Mouse (Mus musculus) CD4-positive helper T cell, adult 2 months (primary cell): ENCODE measurements around the gene Icam1.
"Not testable (repeated sequence)": the region's sequence is repeated elsewhere in the genome, so short reads cannot be mapped to it uniquely, and the experiment has no call there.

ENCODE experiments used
- DNase-seq: peaks from one replicate; pipeline ENCODE4 v3.0.0-alpha.2; 2012; ENCODE audit warnings: low read depth, missing footprints, low spot score

Icam1 gene

DNA sequence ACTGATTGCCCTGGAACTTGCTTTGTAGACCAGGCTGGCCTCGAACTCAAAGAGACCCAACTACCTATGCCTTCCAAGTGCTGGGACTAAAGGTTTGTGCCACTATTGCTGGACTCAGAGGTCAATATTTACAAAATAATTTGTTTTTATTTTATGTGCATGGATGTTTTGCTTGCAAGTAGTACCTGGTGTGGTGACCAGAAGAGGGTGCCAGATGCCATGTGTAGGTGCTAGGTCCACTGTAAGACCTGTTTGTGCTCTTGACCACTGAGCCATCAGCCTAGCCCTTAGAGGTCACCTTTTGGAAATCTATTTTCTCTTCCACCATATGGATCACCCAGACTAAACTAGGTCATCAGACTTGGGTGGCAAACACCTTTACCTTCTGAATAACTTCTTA is 6.9 kb downstream of the Icam1 start:
- no peak for DNase-seq

DNA sequence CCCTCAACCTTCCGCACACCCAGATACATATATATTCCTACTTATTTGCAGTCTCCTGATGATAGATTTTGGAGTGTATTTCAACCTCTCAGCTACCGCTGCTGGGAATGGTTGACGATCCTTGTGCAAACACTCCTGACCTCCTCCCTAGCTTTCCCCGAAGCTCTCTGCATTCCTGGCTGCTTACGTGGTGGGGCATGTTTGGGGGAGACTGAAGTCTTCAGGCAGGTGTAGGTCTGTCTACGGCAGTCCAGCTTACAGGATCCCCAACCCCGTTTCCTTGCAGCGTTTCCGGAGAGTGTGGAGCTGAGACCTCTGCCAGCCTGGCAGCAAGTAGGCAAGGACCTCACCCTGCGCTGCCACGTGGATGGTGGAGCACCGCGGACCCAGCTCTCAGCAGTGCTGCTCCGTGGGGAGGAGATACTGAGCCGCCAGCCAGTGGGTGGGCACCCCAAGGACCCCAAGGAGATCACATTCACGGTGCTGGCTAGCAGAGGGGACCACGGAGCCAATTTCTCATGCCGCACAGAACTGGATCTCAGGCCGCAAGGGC is 9.5 kb downstream of the Icam1 start:
- no peak for DNase-seq

DNA sequence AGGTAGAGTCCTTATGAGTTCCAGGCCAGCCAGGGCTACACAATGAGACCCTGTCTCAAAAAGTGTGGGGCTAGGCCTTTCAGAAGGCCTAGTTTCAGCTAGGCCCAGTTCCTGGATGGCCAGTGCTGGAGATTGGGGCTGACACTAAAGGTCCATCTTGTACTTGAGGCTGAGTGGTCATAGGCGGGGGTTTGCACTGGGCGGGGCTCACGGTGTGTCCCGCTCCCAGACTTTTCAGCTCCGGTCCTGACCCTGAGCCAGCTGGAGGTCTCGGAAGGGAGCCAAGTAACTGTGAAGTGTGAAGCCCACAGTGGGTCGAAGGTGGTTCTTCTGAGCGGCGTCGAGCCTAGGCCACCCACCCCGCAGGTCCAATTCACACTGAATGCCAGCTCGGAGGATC is 11.1 kb downstream of the Icam1 start:
- no peak for DNase-seq

DNA sequence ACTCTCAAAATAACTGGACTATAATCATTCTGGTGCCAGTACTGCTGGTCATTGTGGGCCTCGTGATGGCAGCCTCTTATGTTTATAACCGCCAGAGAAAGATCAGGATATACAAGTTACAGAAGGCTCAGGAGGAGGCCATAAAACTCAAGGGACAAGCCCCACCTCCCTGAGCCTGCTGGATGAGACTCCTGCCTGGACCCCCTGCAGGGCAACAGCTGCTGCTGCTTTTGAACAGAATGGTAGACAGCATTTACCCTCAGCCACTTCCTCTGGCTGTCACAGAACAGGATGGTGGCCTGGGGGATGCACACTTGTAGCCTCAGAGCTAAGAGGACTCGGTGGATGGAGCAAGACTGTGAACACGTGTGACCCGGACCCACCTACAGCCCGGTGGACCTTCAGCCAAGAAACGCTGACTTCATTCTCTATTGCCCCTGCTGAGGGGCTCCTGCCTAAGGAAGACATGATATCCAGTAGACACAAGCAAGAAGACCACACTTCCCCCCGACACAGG is 12.0 kb downstream of the Icam1 start:
- DNase-seq = no peak

DNA sequence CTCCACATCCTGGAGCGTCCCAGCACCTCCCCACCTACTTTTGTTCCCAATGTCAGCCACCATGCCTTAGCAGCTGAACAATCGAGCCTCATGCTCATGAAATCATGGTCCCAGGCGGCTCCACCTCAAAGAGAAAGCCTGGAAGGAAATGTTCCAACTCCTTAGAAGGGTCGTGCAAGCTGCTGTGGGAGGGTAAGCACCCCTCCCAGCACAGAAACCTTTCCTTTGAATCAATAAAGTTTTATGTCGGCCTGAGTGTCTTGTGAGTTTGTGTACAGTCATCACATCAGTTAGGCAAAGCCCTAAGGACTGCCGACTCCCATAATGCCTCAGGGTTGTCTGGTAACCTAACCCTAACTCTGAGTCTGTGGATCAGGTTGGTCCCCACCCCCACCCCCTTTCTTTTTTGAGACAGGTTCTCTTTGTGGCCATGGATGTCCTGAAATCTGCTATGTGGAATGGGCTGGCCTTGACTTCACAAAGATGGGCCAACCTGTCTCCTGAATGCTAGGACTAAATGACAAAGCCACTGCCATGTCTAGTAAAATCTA is 12.8 kb downstream of the Icam1 start:
- DNase-seq = no peak

DNA sequence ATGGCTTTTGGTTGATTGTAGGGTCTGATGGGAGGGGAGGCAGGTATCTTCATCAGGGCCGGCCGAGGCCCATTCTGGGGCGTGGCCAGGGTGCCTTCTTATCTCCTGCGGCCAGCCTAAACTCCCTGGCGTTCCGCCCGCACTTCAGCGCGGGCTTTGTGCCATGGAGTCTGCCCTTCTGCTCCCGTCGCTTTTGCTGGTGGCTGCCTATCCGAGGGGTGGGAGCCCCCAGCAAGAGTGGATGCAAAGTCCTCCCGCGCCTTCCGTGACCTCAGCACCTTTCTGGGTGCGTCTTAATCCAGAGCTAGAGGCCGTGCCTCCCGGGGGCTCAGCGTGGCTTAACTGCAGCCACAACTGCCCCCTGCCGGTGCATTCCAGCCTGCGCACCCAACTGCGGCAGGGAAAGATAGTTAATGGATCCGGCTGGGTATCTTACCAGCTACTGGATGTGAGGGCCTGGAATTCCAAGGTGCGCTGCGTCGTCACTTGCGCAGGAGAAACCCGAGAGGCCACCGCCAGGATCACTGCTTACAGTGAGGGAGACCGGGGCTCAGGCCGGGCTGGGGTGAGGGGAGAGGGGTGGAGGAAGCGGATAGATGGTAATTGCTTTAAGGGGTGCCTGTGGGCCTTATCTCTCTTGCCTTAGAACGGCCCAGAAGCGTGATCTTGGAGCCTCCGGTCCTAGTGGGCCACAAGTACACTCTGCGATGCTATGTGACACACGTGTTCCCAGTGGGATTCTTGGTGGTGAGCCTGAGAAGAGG is 13.7 kb downstream of the Icam1 start, which contains the start of gene Icam4:
Gene Icam4 (plus strand): TSS at position 83 of the 764 bp plus-strand sequence.
- DNase-seq = peak; percentile 77

DNA sequence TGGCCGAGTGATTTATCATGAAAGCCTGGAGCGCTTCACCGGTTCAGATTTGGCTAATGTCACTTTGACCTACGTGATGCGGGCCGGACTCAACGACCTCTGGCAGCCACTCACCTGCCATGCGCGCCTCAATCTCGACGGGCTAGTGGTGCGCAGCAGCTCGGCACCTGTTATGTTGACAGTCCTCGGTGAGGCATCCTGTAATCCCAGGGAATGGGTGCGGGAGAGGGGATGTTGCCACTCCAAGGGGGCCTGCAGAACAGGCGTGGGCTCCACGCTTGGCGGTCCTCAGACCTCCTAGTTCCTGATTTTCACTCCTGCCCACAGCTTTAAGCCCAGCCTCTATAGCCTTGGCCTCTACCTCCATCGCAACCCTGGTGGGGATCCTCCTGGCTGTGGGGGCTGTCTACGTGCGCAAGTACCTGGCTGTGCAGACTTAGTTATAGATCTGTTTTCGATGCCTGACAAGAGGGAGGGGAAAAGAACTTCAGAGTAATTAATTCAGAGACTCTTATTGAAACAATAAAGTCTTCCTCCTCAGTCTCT is 14.3 kb downstream of the Icam1 start:
- no peak for DNase-seq

DNA sequence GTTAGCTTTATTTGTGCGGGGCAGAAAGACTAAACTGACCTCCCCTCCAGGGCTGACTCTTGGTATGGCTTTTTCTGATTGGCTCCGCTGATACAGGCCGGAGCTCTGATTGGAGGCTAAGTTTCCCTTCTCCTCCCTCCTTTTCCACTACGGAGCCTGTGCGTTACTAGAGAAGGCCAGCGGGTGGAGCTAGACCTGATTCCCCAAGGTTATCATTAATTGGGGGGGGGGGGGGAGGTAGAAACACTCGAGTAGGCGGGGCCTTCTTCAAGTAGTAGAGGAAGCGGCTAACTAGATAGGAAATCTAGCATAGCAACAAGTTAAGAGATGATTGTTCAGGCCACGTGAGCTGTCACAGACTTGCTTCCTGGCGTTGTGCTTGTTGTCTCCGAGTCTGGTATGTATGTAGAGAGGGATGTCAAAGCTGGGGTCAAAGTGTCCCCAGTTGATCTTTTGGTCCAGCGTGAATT is 15.0 kb downstream of the Icam1 start:
- peak; percentile 98 for DNase-seq

DNA sequence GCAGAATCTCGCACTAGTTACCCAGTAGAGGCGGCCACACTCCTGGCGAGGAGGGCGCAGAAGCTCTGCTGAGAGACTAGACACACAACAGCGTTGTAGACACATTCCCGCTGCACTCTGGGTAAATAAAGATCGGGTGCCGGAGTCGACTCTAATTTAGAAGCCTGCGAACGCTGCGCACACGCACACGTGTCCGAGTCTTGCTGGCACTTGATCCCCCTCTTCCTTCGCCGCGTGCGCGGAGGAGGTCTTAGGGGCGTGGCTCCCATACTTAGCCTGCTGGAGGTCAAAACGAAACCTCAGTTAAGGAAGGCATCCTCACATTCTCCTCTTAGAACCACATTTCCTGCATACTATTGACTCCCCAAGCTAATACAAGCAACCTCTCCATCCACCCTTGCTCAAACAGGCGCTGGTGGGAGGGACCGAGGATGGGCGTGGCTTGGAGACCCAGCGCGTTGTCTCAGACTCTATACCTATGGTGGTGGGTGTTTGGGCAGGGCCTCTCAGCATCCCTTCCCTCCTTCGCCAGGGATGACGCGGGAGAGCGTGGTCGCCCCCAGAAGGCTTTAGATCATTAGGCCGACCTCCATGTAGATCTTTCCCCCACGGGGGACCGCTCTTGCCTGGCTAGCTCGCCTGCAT is 15.6 kb downstream of the Icam1 start:
- DNase-seq = peak; percentile 87

DNA sequence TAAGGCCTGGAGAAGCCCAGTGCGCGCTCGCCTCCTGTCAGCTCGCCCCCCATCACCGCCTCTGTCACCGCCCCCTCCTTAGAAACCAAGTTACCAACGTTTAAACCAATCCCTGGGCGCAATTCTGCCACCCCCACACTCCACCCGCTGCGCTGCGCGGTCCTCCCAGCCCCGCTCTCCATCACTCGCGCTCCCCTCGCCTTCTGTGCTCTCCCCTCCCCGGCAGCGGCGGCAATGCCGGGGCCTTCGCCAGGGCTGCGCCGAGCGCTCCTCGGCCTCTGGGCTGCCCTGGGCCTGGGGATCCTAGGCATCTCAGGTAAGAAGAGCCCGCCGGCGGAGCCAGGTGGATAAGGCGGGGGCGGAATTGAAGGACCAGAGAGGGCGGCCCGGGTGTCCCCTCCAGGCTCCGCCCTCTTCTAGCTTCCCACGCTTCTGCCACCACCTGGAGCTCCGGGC is 16.1 kb downstream of the Icam1 start, which contains the start of gene Icam5:
Gene Icam5 (plus strand): TSS at position 178 of the 456 bp plus-strand sequence.
- DNase-seq = peak; percentile 76

DNA sequence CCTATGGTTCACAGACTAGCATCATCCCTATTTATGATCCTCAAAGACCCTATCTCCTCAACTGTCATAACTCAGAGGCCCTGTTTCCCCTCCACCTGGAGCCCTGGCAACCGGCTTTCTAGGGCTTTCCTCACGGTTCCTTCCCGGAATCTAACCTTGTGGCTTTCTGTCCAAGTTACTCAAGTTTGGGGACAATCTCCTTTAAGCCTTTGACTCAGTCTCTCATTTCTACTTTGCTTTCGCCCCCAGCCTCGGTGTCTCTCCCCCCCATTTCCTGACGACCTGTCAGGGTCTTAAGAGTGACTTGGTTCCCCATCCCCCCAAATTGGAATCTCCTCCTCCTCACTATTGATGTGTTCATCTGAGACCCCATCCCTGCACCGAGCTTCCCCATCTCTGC is 16.7 kb downstream of the Icam1 start:
- DNase-seq = no peak

DNA sequence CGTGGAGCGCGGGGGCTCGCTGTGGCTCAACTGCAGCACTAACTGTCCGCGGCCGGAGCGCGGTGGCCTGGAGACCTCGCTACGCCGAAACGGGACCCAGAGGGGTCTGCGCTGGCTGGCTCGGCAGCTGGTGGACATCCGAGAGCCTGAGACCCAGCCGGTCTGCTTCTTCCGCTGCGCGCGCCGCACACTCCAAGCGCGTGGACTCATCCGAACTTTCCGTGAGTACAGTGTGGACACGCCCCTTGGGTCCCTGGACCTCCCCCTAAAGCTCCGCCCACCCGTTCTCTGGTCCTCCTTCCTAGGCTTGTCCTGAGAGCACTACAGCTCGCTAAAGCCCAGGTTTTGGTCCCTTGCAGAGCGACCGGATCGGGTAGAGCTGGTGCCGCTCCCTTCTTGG is 17.4 kb downstream of the Icam1 start:
- DNase-seq = peak; percentile 91

DNA sequence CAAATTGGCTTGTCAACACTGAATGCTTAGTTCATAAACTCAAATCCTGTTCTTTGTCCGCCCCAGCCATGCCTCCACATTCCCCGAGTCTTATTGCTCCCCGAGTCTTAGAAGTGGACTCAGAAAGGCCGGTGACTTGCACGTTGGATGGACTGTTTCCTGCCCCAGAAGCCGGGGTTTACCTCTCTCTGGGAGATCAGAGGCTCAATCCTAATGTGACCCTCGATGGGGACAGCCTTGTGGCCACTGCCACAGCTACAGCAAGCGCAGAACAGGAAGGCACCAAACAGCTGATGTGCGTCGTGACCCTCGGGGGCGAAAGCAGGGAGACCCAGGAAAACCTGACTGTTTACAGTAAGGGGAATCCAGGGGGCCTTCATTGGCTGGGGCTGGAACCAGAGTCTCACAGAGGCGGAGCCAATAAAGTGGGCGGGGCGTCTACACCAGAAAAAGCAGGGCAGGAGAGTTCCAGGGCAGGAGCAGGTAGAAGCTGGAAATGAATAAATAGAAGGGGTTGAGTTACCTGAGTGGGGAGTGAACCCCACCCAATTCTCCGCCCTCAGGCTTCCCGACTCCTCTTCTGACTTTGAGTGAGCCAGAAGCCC is 18.8 kb downstream of the Icam1 start:
- no peak for DNase-seq

DNA sequence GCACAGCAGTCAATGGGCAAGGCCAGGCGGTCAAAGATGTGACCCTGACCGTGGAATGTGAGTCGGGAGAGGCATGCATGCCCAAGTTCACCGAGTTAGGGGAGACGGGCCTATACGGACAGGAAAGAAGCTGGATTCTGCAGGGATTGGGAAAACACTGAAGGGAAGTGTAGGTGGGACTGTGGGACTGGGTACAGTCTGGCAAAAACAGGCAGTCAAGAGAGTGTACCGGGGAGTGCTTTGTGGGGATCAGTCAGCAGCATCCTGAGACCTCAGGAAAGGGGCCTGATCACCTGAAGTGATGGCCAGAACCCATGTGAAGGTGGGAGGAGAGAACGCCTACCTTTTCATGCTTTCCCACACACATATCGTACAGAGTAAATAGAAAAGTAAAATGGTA is 19.8 kb downstream of the Icam1 start:
- DNase-seq = no peak

DNA sequence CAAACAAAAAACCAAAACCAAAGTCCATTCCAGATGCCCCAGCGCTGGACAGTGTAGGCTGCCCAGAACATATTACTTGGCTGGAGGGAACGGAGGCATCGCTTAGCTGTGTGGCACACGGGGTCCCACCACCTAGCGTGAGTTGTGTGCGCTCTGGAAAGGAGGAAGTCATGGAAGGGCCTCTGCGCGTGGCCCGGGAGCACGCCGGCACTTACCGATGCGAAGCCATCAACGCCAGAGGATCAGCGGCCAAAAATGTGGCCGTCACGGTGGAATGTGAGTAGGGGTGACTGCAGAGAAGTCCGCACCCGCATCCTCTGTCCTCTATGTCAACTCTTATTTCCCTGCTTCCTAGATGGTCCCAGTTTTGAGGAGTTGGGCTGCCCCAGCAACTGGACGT is 20.4 kb downstream of the Icam1 start:
- DNase-seq = no peak

DNA sequence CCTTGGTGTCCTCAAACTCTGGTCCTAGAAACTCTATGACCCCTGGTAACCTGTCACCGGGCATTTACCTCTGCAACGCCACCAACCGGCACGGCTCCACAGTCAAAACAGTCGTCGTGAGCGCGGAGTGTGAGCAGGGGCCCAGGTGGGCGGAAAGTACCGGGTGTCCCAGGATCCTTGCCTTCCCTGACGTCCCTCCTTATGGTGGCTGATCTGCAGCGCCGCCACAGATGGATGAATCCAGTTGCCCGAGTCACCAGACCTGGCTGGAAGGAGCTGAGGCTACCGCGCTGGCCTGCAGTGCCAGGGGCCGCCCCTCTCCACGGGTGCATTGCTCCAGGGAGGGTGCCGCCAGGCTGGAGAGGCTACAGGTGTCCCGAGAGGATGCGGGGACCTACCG is 20.9 kb downstream of the Icam1 start:
- DNase-seq = no peak

DNA sequence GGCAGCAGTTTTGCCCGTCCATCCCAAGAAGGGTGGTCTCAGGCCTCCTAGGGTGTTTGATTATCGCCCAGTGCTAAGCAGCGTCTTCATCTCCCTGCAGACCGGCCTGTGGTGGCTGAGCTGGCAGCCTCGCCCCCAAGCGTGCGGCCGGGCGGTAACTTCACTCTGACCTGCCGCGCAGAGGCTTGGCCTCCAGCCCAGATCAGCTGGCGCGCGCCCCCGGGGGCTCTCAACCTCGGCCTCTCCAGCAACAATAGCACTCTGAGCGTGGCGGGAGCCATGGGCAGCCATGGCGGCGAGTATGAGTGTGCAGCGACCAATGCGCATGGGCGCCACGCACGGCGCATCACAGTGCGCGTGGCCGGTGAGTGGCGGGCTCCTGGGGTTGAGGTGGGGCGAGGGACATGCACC is 21.7 kb downstream of the Icam1 start:
- no peak for DNase-seq

DNA sequence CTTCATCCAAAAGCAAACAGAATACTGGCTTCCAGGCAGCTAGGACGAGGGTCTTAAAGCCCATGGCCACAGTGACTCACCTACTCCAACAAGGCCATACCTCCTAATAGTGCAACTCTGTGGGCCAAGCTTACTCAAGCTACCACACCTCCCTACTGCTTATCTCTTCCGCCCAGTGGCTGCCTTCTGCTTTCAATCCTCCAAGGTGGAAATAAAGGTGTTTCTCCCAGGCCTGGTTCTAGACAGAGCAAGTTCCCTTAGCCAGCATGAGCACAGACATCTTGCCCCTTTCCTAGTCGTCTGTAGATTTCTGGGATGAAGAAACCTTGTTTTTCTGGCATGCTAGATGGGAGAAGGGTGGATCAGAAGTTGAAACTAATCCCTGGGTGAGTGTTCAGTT is 24.0 kb downstream of the Icam1 start:
- no peak for DNase-seq

DNA sequence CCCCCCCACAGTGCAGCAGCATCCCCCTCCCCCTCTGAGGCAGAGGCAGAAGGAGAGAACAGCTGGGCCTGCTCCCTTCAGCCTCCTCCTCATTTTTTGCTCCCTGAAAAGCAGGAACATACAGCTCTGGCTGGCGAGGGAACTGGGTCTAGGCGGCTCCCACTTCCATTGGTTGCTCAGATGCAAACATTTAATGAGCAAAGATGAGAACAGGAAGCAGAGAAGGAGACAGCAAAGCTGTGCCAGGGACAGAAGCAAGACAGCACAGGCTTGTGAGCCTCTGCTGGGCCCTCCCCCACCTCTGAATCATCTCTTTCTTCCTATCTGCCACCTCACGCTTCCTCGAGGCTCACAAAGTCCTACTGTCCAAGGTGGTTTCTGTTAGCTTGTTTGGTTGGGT is 25.5 kb downstream of the Icam1 start:
- no peak for DNase-seq

DNA sequence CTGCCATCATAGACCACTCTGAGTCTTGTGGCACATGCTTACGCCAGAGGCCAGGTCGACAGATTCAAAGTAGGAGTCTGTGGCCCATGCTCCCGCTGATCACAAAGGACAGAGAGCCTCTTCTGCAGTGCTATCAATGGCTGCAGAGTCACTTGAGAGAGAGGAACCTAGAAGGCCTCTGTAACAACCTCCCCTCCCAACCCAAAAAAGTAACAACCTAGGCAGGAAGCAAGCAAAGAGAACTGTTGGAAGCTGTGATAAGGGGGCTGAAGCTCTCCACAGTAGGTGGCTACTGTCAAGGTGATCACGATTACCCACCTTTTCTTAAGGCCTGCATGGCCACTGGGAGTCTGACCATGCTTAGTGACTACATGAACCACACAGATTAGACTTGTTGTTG is 27.8 kb downstream of the Icam1 start:
- no peak for DNase-seq

DNA sequence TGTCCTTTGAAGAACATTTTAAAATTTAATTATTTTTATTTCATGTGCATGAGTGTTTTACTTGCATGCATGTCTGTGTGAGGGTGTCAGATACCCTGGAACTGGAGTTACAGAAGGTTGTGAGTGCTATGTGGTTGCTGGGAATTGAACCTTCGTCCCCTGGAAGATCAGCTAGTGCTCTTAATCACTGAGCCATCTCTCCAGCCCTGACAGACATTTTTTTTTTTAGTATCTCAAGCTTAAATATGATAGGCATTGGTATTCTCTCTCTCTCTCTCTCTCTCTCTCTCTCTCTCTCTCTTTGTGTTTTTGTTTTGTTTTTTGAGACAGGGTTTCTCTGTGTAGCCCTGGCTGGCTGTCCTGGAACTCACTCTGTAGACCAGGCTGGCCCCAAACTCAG is 29.0 kb downstream of the Icam1 start:
- DNase-seq = not testable (repeated sequence)
